Mouse (Mus musculus): ENCODE measurements around the gene Crocc2.

Gene Crocc2

GRCm38 (mm10) chr1:93275561-93275960, 107.0 kb downstream of the Crocc2 start:
- DNase-seq (ENCODE audit: low read depth): no peak

- DNase-seq (ENCODE audit: low read depth): no peak
Measured at GRCm38 (mm10) chr1:93277041-93277440, 108.5 kb downstream of the Crocc2 start.

Measured in fibroblast of lung, adult 2 months (primary cell).